Mouse (Mus musculus) ovary, postnatal 14 days (tissue): ENCODE measurements at regions not wholly inside any gene's neighbourhood (a gene's known extent, or its start where the extent isn't known, plus 50 kb on each side); places are given as distances from the start of the nearest gene placed in this dataset.

Experiments used
- DNase-seq: peaks from one replicate; pipeline ENCODE4 v3.0.0; 2022; ENCODE audit warnings: low spot score

- no peak for DNase-seq
These were observed 73.1 kb downstream of the Rps15a start for GRCm38 (mm10) chr7:118042914-118043313.

GRCm38 (mm10) chr7:118039862-118040261 lies 76.1 kb downstream of the Rps15a start:
- DNase-seq = no peak

GRCm38 (mm10) chr7:118037062-118037461 lies 78.9 kb downstream of the Rps15a start:
- no peak for DNase-seq

- no peak for DNase-seq
These were observed 89.9 kb downstream of the Rps15a start for GRCm38 (mm10) chr7:118026106-118026526.

- DNase-seq = no peak
These were observed 111.4 kb downstream of the Rps15a start for GRCm38 (mm10) chr7:118004620-118005019.

GRCm38 (mm10) chr7:118001881-118002280 lies 114.1 kb downstream of the Rps15a start:
- DNase-seq = no peak

GRCm38 (mm10) chr7:118001121-118001520 lies 114.9 kb downstream of the Rps15a start:
- peak; percentile 43 for DNase-seq

GRCm38 (mm10) chr7:117982177-117982576 lies 133.8 kb downstream of the Rps15a start:
- DNase-seq = no peak

- DNase-seq = no peak
These were observed 144.8 kb downstream of the Rps15a start for GRCm38 (mm10) chr7:117971176-117971575.

- DNase-seq = no peak
These were observed 172.6 kb downstream of the Rps15a start for GRCm38 (mm10) chr7:117943435-117943834.

- no peak for DNase-seq
These were observed 176.4 kb downstream of the Rps15a start for GRCm38 (mm10) chr7:117939618-117940017.

GRCm38 (mm10) chr7:117934908-117935307 lies 181.1 kb downstream of the Rps15a start:
- DNase-seq = no peak

GRCm38 (mm10) chr7:117931234-117931895 lies 184.6 kb downstream of the Rps15a start:
- no peak for DNase-seq

- DNase-seq = no peak
These were observed 185.6 kb downstream of the Rps15a start for GRCm38 (mm10) chr7:117930392-117930791.

- no peak for DNase-seq
These were observed 189.6 kb downstream of the Rps15a start for GRCm38 (mm10) chr7:117926396-117926795.

GRCm38 (mm10) chr7:117922270-117922669 lies 193.7 kb downstream of the Rps15a start:
- no peak for DNase-seq

- no peak for DNase-seq
These were observed 197.6 kb downstream of the Rps15a start for GRCm38 (mm10) chr7:117918206-117918995.

- no peak for DNase-seq
These were observed 199.1 kb downstream of the Rps15a start for GRCm38 (mm10) chr7:117916915-117917314.

GRCm38 (mm10) chr7:117912453-117912852 lies 203.5 kb downstream of the Rps15a start:
- DNase-seq = no peak

GRCm38 (mm10) chr7:117911062-117911461 lies 204.9 kb downstream of the Rps15a start:
- no peak for DNase-seq

GRCm38 (mm10) chr7:117896528-117896927 lies 219.5 kb downstream of the Rps15a start:
- peak; percentile 53 for DNase-seq

GRCm38 (mm10) chr7:117887288-117887687 lies 228.7 kb downstream of the Rps15a start:
- no peak for DNase-seq

- peak; percentile 69 for DNase-seq
These were observed 233.2 kb downstream of the Rps15a start for GRCm38 (mm10) chr7:117882803-117883202.
